Mouse (Mus musculus) left cerebral cortex, adult 9 months (tissue): Measurements from ENCODE around the gene Znrf3.
A peak's percentile ranks its signal among the peaks of the same experiment; 100 is the strongest.

Experiments
- DNase-seq, 2 experiments: peaks; one replicate each; pipeline ENCODE4 v3.0.0; 2022; ENCODE audit warnings: low spot score in 2 of 2

Gene Znrf3

GRCm38 (mm10) chr11:5398301-5399053 lies 46.2 kb downstream of the Znrf3 start:
- no peak for DNase-seq

- no peak for DNase-seq
These were observed 53.4 kb downstream of the Znrf3 start for GRCm38 (mm10) chr11:5390969-5391831.

DNA sequence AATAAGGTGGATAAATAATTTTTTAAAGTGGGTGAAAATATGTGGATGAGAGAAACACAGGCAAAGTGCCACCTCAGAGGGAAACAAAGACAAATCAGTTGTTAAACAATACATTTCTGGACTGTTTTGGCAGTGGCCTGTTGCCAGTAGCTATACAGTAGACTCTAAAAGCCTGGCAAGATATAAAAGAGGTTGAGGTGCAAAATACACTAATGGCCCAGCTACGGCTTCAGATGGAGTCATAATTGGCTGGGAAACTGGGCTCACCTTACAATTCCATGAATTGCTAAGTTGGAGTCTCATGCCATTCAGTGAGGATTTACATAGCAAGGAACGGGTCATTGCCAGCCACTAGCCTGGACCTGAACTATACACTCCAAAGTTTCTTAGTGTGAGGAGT lies 62.0 kb downstream of the Znrf3 start:
- no peak for DNase-seq

- DNase-seq: no peak
These were observed 63.4 kb downstream of the Znrf3 start for GRCm38 (mm10) chr11:5381226-5381625.

- no peak for DNase-seq
These were observed 64.4 kb downstream of the Znrf3 start for GRCm38 (mm10) chr11:5380275-5380674.

GRCm38 (mm10) chr11:5369176-5369575 lies 75.5 kb downstream of the Znrf3 start:
- no peak for DNase-seq

GRCm38 (mm10) chr11:5368492-5368891 lies 76.2 kb downstream of the Znrf3 start:
- no peak for DNase-seq

- DNase-seq: no peak
These were observed 89.3 kb downstream of the Znrf3 start for GRCm38 (mm10) chr11:5355266-5355764.

- peak; percentile 56 to 59 for DNase-seq
These were observed 89.9 kb downstream of the Znrf3 start for GRCm38 (mm10) chr11:5354753-5355152.

GRCm38 (mm10) chr11:5353032-5353431 lies 91.6 kb downstream of the Znrf3 start:
- DNase-seq: no peak

- no peak for DNase-seq
These were observed 95.2 kb downstream of the Znrf3 start for GRCm38 (mm10) chr11:5349483-5349882.

GRCm38 (mm10) chr11:5346845-5347640 lies 97.6 kb downstream of the Znrf3 start:
- no peak for DNase-seq

- DNase-seq: no peak
These were observed 100.9 kb downstream of the Znrf3 start for GRCm38 (mm10) chr11:5343748-5344147.

DNA sequence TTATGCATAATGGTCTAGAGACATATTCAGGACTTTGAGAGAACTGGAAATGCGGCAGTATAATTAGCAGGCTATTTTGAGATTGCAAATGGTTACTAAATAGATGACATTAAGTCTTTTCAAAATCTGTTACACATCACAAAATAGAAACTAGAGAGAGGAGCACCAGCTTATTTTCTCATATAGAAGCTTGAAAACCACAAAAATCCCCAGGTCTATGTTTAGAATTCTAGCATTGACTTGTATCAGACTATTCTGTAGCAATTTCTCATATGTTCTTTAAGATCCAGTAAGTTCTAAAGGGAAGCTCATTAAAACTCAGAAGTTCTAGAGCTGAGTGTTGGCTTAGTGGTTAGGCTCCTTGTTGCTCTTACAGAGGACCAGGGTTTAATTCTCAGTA lies 104.9 kb downstream of the Znrf3 start:
- DNase-seq: no peak

DNA sequence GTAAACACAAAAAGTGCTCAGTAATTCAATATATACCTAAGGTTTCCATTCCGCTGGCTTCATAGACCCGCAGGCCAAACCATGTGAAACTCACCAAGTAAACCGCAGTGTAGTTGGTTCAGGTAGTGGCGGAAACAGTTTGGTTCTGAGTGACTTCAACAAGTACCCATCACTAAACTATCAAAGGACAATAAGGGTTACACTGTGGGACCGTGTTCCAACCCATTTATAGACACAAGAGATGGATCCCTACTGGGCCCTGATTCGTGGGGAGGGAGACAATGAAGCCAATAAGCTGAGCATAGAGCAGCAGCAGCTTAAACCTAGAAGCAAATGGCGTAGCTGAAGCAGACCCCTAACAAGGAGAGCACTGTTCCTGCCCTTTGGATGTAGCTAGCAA lies 107.8 kb downstream of the Znrf3 start:
- DNase-seq: no peak

DNA sequence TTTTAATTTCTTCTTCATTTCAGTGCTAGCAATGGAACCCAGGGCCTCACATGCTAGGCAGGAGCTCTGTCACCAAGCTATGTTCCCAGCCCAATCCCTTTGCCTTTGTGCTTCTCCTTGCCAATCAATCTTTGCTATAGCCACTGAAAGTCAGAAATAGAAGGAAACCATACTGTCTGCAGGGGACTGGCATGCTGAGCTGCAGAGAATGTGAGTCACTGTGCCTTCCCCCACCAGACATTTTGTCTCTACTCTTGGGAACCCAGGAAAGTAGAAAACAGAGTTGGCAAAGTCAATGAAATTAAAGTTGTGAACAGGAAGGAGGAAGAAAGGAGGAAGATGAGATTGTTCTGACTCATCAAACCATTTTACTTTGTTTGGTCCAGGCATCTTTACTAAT lies 108.4 kb downstream of the Znrf3 start:
- no peak for DNase-seq

- no peak for DNase-seq
These were observed 113.8 kb downstream of the Znrf3 start for GRCm38 (mm10) chr11:5330851-5331250.

- DNase-seq: no peak
These were observed 117.0 kb downstream of the Znrf3 start for GRCm38 (mm10) chr11:5327693-5328092.

- no peak for DNase-seq
These were observed 118.4 kb downstream of the Znrf3 start for GRCm38 (mm10) chr11:5326252-5326651.

GRCm38 (mm10) chr11:5325217-5325616 lies 119.4 kb downstream of the Znrf3 start:
- no peak for DNase-seq

DNA sequence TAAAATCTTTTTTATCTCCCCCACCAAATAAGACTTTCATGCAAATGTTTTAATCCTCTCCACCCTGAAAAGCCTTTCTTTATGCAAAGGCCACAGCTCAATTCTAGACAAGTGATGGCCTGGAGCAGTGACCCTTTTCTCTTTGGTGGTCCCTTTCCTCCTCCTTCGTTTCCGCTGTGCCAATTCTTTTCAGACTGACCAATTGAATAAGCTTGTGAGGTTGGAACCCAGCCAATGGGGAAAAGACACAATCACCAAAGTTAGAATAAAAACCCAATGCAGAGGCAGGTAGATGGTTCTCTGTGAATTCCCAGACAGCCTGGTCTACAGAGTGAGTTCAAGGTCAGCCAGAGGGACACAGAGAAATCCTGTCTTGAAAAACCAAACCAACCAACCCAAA lies 120.4 kb downstream of the Znrf3 start:
- DNase-seq: no peak

DNA sequence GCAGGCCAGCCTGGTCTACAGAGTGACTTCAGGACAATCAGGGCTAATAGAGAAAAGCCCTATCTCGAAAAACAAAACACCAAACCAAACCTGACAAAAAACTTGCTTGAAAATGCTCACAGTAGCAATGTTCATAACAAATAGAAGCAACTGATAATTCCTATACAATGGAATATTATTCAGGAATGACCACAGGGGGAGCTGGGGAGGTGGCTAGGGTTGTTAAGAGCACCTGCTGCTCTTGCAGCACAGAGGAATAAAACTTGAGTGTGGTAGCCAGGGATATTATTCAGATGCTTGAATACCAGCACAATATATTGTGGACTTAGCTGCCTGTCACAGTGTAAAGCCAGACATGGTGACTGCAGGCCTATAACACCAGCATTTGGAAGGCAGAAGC lies 123.0 kb downstream of the Znrf3 start:
- DNase-seq: no peak
